Mouse (Mus musculus) Patski (cell line): ENCODE data around the gene 4930595M18Rik. TPM values are rescaled to one million over a fixed set of nuclear protein-coding genes. Genes with fewer than 3 reads are reported as not detected.

ENCODE experiments used
- ATAC-seq: fragments of 100-300 bp; one replicate; pipeline ENCODE4 v1.8.0; 2021
- CTCF ChIA-PET: fragments of 350-600 bp; sonication (Branson Sonifier 250); formaldehyde crosslinking; loops from one replicate; lab custom pipeline; 2022; ENCODE audit warnings: inconsistent platforms; lab: Charles Lee
- POLR2A ChIA-PET: fragments of 350-600 bp; sonication (Branson Sonifier 250); formaldehyde crosslinking; loops from one replicate; lab custom pipeline; 2022; ENCODE audit warnings: antibody characterized with exemption, inconsistent platforms; lab: Charles Lee
- DNase-seq: peaks from one replicate; pipeline ENCODE4 v3.0.0-alpha.2; 2011; ENCODE audit warnings: low read depth, low spot score
- H3K27me3 ChIP-seq: fragments of 371-371 bp; one replicate; pipeline ENCODE4 v1.5.1; 2021
- CTCF ChIP-seq: fragments of 100-300 bp; IDR thresholded peaks from one replicate; pipeline ENCODE4 v1.5.1; 2021
- in situ Hi-C: fragments of 300-500 bp; cut with MboI; formaldehyde crosslinking; loops from 3 replicates; pipeline ENCODE4 v1.11.1; 2018; ENCODE audit warnings: low pct_unique_long_range_greater_than_20kb, mixed read lengths
- polyA plus RNA-seq: library from polyadenylated mRNA; unstranded; gene quantifications from one replicate; pipeline ENCODE4 v1.2.3, GENCODE M21; 2021

Gene 4930595M18Rik
- polyA plus RNA-seq, result not detected

DNA sequence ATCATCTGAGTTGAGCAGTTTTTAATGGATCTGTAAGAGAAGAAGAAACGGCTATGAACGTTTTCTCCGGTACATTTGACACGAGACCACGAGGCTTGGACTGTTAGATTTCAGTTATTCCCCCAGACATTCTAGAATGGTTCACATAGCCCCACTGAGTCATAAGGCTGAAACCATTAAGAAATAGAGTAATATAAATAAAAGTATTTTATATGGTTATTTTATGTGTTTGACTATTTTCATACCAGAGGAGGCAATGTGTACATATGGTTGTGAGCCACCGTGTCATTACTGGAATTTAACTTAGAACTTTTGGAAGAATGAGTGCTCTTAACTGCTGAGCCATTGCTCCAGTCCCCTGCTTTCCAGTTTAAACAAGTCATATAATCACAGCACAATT, at the start of gene 4930595M18Rik:
Gene 4930595M18Rik (minus strand): TSS at position 101 of the 400 bp plus-strand sequence.
- ChIA-PET CTCF (no interaction called here), POLR2A (no interaction called here)
- peaks cover 39% of the 10 kb centered on the region for H3K27me3 ChIP-seq
- in situ Hi-C loops, result no loop called here
- DNase-seq (no peak), ATAC-seq (no peak)
- no peak for TF ChIP-seq CTCF

DNA sequence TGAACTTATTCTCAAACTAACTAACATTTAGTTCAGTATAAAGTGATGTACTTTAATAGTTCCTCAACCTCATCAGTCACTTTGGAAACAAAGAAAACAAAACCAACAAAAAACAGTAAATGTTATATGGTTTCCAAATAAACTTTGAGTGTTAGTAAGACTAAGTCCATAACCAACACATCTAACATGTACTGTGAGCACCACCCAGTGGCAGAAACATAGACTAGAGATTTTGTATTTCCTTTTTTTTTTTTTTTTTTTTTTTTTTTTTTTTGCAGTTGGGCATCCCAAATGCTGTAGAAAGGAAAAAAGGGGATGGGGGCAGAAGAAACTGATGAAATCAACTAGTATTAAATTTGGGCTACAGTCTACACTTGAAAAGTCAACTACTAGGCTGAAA, 14.6 kb upstream of the 4930595M18Rik start:
- TF ChIP-seq CTCF, result no peak
- CTCF ChIA-PET, result no interaction called here
- no peak for ATAC-seq
- no peak for DNase-seq
- H3K27me3 ChIP-seq, result peaks cover 28% of the 10 kb centered on the region
- POLR2A ChIA-PET, result no interaction called here
- in situ Hi-C loops, result no loop called here
